Mouse (Mus musculus): ENCODE data around the gene Ubp1.

Gene Ubp1

DNA sequence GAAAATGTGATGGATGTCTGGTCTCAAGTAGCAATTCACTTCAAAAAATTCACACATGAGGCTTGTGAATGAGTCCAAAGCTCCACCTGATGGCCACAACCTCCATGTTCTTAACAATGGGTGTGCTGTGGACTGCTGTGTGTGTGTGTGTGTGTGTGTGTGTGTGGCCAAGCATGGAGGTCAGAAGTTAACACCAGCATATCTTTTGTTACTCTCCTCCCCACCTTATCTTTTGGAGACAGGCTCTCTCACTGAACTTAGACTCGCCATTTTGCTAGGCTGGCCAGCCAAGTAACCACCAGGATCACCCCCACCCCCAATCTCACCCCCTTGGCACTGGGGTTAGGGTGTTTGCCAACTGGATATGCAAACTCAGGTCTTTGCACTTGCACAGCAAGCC lies 83.3 kb downstream of the Ubp1 start:
- in situ Hi-C loops (cut with MseI, MboI), result no loop called here

DNA sequence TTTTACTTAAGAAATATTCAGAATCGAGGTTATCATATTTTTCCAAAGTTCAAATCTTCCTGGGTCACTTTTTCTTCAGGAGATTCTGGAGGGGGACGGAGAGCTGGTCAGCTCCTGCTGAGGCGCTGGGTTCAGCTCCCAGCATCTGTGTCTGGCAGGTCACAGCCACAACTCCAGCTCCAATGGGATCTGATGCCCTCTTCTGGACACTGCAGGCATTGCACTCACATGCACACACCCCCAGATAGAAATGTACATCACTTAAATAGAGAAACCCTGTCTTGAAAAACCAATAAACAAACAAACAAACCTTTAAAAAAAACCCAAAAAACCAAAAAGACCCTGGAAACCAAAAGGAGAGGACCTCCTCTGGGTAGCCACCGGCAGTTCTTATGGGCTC lies 85.0 kb downstream of the Ubp1 start:
- in situ Hi-C loops (cut with MseI, MboI), result no loop called here

DNA sequence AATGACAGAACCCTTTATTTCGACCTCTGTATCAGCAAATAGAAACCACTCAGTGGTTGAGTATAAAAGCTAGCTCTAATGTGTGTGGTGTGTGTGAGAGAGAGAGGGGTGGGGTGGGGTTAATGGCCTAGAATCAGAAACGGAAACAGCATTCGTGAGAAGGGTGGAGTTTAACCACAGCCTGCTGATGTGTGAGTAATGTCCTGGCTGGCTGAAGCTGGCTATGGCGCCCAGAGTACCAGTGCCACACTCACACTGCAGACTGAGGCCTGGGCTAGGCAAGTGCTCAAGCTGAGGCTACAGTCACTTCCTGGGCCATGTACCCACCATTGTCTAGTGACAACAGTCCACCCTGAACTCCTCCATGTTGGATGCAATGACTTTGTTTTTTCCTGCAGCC lies 85.7 kb downstream of the Ubp1 start:
- in situ Hi-C loops (cut with MseI, MboI), result no loop called here

DNA sequence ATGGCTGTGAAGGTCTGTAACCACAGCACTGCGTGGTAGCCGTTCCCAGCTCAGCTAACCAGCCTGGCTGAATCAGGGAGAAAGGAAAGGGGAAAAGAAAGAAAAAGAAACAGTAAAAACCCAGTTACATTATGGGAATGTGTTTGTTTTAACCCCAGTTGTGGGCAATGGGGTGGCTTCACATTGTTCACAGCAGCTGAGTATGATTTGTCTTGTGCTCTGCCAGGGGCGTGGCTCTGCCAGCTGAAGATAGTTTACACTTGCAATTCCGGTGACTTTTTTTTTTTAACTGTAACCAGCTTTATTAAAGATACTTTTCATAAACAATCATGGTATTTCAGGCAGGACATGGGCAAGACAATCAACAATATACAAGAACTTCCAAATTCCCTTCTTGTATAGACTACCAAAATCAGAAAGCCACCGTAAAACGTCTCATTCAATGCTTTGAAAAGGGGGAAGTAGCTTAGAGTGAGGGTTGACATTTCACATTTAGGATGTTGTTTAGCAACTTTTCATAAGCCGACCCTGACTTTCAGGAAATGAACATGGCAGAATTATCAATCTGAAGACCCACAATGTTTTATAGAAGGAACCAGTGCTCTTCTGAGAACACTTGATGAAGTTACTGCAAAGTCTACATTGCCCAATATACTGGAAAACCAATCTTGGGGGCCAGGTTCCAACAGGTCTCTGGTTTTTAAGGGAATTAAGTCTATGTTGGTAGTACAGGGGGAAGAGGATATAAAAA lies 88.5 kb downstream of the Ubp1 start:
- in situ Hi-C loops (cut with MseI, MboI), result no loop called here

DNA sequence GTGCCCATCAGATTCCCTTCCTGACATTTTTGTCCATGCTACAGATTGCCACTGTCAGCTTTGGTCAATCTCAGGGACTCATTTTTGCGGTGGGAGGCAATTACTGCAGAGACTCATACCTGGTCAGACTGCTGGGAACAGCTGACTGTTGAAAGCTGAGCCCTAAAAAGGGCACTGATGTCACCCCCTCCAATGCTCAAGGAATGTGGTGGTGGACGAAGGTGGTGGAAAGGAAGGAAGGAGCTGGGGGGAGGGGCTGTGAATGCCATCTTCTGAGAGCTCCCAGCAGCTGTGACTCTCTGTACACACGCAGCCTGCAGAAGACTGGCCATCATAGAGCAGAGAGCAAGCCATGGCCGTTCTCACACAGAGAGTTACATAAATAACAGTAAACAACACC lies 91.4 kb downstream of the Ubp1 start:
- in situ Hi-C loops (cut with MseI, MboI), result no loop called here

DNA sequence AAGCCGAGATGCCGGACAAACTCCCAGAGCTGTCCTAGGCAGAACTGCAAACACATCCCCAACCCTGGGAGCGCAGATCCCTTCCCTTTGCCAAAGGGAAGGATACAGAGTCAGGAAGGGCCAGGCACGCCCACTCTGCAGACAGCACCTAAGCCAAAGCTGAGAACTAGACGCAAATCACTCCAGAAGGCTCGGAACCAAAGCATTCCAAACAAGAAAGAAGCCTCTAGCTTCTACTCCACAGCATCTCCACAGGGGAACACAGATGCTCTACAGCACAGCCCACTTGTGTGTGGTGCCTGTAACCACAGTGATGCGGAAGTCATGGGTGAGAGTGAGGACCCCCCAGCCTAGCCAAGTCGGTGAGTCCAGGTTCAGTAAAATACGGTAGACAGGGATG lies 94.4 kb downstream of the Ubp1 start:
- in situ Hi-C loops (cut with MseI, MboI), result no loop called here

DNA sequence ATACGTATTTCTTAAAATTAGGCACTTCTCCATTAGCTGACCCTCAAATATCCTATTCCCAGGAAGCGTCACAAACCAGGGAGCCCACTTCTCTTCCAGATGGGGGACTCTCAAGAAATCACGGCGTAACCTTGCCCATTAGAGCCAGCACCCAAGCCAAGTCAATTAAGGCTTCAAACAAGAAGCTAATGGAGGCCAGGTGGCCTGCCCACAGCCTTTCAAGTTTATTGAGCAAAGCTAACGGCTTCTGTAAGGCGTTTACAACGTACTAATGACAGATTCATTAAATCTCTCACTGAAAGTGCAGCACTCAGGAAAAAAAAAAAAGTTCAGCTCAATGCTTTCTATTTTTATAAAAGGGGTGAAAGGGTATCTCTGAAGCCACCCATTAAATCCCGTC lies 95.1 kb downstream of the Ubp1 start:
- in situ Hi-C loops (cut with MseI, MboI), result no loop called here

DNA sequence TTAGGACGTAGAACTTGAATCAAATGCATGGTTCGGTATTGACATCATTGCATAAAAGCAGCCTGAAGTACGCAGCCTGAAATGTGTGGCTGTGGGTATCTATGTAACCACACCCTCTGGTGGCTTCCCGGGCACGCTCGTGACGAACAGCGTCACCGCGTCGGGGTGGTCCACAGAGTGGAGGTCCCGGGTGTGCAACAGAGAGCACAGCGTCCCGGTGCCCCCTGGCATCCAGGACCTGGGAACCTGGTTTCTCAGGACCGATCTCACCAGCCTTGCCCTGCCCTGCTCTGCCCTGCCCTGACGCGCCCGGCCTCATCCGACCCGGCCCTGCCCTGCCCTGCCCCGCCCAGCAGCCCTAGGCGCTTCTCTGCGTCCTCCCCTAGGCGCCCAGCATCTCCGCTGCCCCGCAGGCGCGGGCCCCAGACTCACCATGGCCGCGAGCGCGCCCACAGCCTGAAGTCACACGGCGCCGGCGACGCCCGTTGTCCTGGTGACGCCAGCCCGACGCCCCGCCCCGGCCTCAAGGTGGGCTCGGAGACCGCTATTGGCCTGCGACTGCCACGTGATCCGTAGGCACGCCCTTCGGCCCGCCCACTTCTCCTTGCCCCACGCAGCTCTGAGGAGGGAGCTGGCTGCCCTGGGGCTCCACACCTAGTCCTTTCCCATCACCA lies 95.7 kb downstream of the Ubp1 start:
- in situ Hi-C loops (cut with MseI, MboI), result no loop called here
